Mouse (Mus musculus) layer of hippocampus, adult 9-11 months (tissue): Measurements from ENCODE around the gene Sik1.

Experiments
- DNase-seq: peaks from one replicate; pipeline ENCODE4 v3.0.0; 2022

The Sik1 gene

DNA sequence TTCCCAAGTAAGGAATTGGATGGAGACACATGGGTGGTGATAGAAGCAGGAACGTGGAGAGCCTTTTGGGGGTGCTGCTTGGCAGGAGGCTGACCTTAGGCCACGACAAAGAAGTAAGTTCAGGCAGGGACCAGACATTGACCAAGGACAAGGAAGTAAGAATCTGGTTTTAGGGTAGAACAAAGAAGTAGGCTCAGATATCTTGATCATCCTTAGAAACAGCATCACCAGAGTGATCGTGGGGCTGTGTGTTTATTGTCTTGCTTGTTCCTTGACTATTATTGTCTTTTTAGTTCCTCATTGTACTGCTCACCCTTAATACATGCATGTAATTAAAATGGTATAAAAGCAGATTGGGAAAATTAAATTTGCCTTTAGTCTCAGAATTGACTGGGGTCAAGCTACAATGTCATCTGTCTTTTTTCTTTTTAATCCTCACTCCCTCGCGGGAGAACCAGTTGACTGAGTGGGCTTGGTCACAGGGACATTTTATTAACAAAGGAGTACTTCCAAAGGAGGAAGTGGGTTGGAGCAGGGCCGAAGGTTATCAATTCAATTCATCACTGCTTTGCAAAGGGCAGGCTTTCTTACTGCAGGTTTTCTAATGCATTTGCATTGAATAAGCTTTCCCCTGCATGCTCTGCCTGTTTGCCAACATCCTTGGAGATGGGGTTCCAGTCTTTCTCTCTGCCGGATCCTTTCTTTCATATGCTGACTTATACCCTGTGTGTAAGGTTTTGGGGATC lies 53.2 kb downstream of the Sik1 start:
- DNase-seq, result no peak

GRCm38 (mm10) chr17:31800852-31801363 lies 54.7 kb downstream of the Sik1 start:
- no peak for DNase-seq

DNA sequence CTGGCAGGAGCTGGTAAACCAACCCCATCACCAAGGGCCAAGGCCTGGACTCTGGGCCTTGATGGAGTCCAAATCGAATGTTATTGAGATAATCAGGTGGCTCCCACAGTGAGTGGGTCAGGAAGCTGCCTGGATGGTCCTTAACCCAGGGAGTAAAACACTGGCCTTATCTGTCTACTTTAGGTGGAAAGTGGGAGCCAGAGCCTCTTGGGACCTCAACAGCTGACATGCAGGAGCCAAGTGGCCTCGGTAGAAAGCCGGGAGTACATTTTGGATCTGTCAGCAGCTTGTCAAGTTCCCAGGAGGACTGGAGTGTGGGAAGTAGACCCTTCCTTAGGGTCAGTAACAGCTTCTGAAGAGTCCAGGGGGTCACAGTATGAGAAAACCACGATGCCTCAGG lies 59.7 kb downstream of the Sik1 start:
- no peak for DNase-seq
